Mouse (Mus musculus): ENCODE data around the gene Tmem267. TPM values are rescaled to one million over a fixed set of nuclear protein-coding genes. Genes with fewer than 3 reads are reported as not detected.
A peak's percentile ranks its signal among the peaks of the same experiment; 100 is the strongest.
"Not testable (repeated sequence)": the region's sequence is repeated elsewhere in the genome, so short reads cannot be mapped to it uniquely, and the experiment has no call there.

Tmem267 gene
- polyA plus RNA-seq, 1 experiment from 2014 or later = 2.1 TPM

GRCm38 (mm10) chr13:119596321-119597211, 108.7 kb downstream of the Tmem267 start:
- H3K4me1 ChIP-seq (replicated peaks); H3K36me3 ChIP-seq; H3K27me3 ChIP-seq (ENCODE audit: insufficient read depth, poor library complexity, severe bottlenecking); H3K27ac ChIP-seq; H3K4me3 ChIP-seq: not testable (repeated sequence)
- peak; percentile 69 for DNase-seq (ENCODE audit: low spot score)
- H3K9me3 ChIP-seq = peaks cover 26% of the 10 kb centered on the region
- 70% methylated on average over 16 of the region's 16 CpGs for WGBS

GRCm38 (mm10) chr13:119598466-119598865, 110.6 kb downstream of the Tmem267 start:
- peak; percentile 23 for DNase-seq (ENCODE audit: low spot score)
- H3K4me3 ChIP-seq; H3K4me1 ChIP-seq (replicated peaks); H3K27me3 ChIP-seq (ENCODE audit: insufficient read depth, poor library complexity, severe bottlenecking); H3K27ac ChIP-seq; H3K36me3 ChIP-seq: not testable (repeated sequence)
- peaks cover 31% of the 10 kb centered on the region for H3K9me3 ChIP-seq

- H3K27ac ChIP-seq; H3K4me3 ChIP-seq; H3K27me3 ChIP-seq (ENCODE audit: insufficient read depth, poor library complexity, severe bottlenecking); DNase-seq (ENCODE audit: low spot score); H3K36me3 ChIP-seq; H3K4me1 ChIP-seq (replicated peaks): not testable (repeated sequence)
- WGBS = 78% methylated on average over 12 of the region's 12 CpGs
- H3K9me3 ChIP-seq = peaks cover 36% of the 10 kb centered on the region
Measured at GRCm38 (mm10) chr13:119599066-119599465, 111.2 kb downstream of the Tmem267 start.

GRCm38 (mm10) chr13:119599498-119599897, 111.7 kb downstream of the Tmem267 start:
- H3K4me3 ChIP-seq; H3K4me1 ChIP-seq (replicated peaks); H3K27ac ChIP-seq; DNase-seq (ENCODE audit: low spot score); H3K27me3 ChIP-seq (ENCODE audit: insufficient read depth, poor library complexity, severe bottlenecking); H3K36me3 ChIP-seq: not testable (repeated sequence)
- WGBS = 82% methylated on average over 2 of the region's 2 CpGs
- H3K9me3 ChIP-seq = peaks cover 40% of the 10 kb centered on the region

GRCm38 (mm10) chr13:119600166-119600565, 112.3 kb downstream of the Tmem267 start:
- not testable (repeated sequence) for H3K27me3 ChIP-seq (ENCODE audit: insufficient read depth, poor library complexity, severe bottlenecking); H3K27ac ChIP-seq; H3K4me3 ChIP-seq; H3K4me1 ChIP-seq (replicated peaks); H3K36me3 ChIP-seq
- peaks cover 43% of the 10 kb centered on the region for H3K9me3 ChIP-seq
- DNase-seq (ENCODE audit: low spot score) = peak; percentile 74

- H3K9me3 ChIP-seq = peaks cover 31% of the 10 kb centered on the region
- H3K36me3 ChIP-seq; H3K27me3 ChIP-seq (ENCODE audit: insufficient read depth, poor library complexity, severe bottlenecking); H3K4me1 ChIP-seq (replicated peaks); H3K27ac ChIP-seq; H3K4me3 ChIP-seq: not testable (repeated sequence)
- 53% methylated on average over 13 of the region's 13 CpGs for WGBS
- DNase-seq (ENCODE audit: low spot score) = peak; percentile 76
Measured at GRCm38 (mm10) chr13:119602688-119603331, 115.0 kb downstream of the Tmem267 start.

- not testable (repeated sequence) for H3K27ac ChIP-seq; H3K4me1 ChIP-seq (replicated peaks); H3K36me3 ChIP-seq; H3K27me3 ChIP-seq (ENCODE audit: insufficient read depth, poor library complexity, severe bottlenecking); H3K4me3 ChIP-seq; DNase-seq (ENCODE audit: low spot score)
- WGBS = 94% methylated on average over 8 of the region's 8 CpGs
- peaks cover 25% of the 10 kb centered on the region for H3K9me3 ChIP-seq
Measured at GRCm38 (mm10) chr13:119603890-119604289, 116.1 kb downstream of the Tmem267 start.

- DNase-seq (ENCODE audit: low spot score); H3K4me3 ChIP-seq: not testable (repeated sequence)
- WGBS = 91% methylated on average over 8 of the region's 9 CpGs
Measured at GRCm38 (mm10) chr13:119604322-119604721, 116.5 kb downstream of the Tmem267 start.

GRCm38 (mm10) chr13:119618841-119619240, 131.0 kb downstream of the Tmem267 start:
- WGBS = 96% methylated on average over 3 of the region's 3 CpGs
- Histone ChIP-seq H3K4me1 (replicated peaks) (no peaks in the 10 kb centered on the region), H3K4me3 (no peak overlapping the region), H3K36me3 (no peaks in the 10 kb centered on the region), H3K27ac (no peak overlapping the region), H3K27me3 (ENCODE audit: insufficient read depth, poor library complexity, severe bottlenecking) (no peaks in the 10 kb centered on the region), H3K9me3 (0 out of 2 replicates have a peak, but pooled peaks cover 3% of the 10 kb centered on the region)
- DNase-seq (ENCODE audit: low spot score) = no peak

More at GRCm38 (mm10) chr13:119604322-119604721, 116.5 kb downstream of the Tmem267 start:
- peaks cover 22% of the 10 kb centered on the region for H3K9me3 ChIP-seq
- not testable (repeated sequence) for H3K4me1 ChIP-seq (replicated peaks); H3K27ac ChIP-seq; H3K36me3 ChIP-seq; H3K27me3 ChIP-seq (ENCODE audit: insufficient read depth, poor library complexity, severe bottlenecking)

- WGBS = 89% methylated on average over 3 of the region's 3 CpGs
- Histone ChIP-seq H3K9me3 (0 out of 2 replicates have a peak, but pooled peaks cover 5% of the 10 kb centered on the region), H3K27ac (no peak overlapping the region), H3K4me3 (no peak overlapping the region), H3K36me3 (no peaks in the 10 kb centered on the region), H3K27me3 (ENCODE audit: insufficient read depth, poor library complexity, severe bottlenecking) (no peaks in the 10 kb centered on the region), H3K4me1 (replicated peaks) (no peaks in the 10 kb centered on the region)
- DNase-seq (ENCODE audit: low spot score) = no peak
Measured at GRCm38 (mm10) chr13:119619735-119620134, 131.9 kb downstream of the Tmem267 start.

- no peaks in the 10 kb centered on the region for H3K27me3 ChIP-seq (ENCODE audit: insufficient read depth, poor library complexity, severe bottlenecking)
- H3K4me1 ChIP-seq (replicated peaks) = no peaks in the 10 kb centered on the region
- DNase-seq (ENCODE audit: low spot score) = no peak
- H3K9me3 ChIP-seq = 0 out of 2 replicates have a peak, but pooled peaks cover 11% of the 10 kb centered on the region
- H3K36me3 ChIP-seq = no peaks in the 10 kb centered on the region
- 85% methylated on average over 6 of the region's 6 CpGs for WGBS
- H3K4me3 ChIP-seq = no peak within 1 kb of the TSS
- no peak within 1 kb of the TSS for H3K27ac ChIP-seq
Measured at GRCm38 (mm10) chr13:119623634-119624033, 135.8 kb downstream of the Tmem267 start, which contains the start of gene Ccl28. Gene Ccl28 (plus strand): TSS chr13:119623819.

- H3K4me1 ChIP-seq (replicated peaks); H3K4me3 ChIP-seq; DNase-seq (ENCODE audit: low spot score); H3K27me3 ChIP-seq (ENCODE audit: insufficient read depth, poor library complexity, severe bottlenecking); H3K36me3 ChIP-seq; H3K27ac ChIP-seq: not testable (repeated sequence)
- 85% methylated on average over 5 of the region's 5 CpGs for WGBS
- 0 out of 2 replicates have a peak, but pooled peaks cover 11% of the 10 kb centered on the region for H3K9me3 ChIP-seq
Measured at GRCm38 (mm10) chr13:119625952-119626351, 138.1 kb downstream of the Tmem267 start.

GRCm38 (mm10) chr13:119631482-119632155, 143.8 kb downstream of the Tmem267 start:
- Histone ChIP-seq H3K4me1 (replicated peaks) (no peaks in the 10 kb centered on the region; the same call in 1 of the 2 replicates), H3K4me3 (peak overlapping the region; percentile 62), H3K27me3 (ENCODE audit: insufficient read depth, poor library complexity, severe bottlenecking) (no peaks in the 10 kb centered on the region), H3K9me3 (no peaks in the 10 kb centered on the region), H3K36me3 (no peaks in the 10 kb centered on the region), H3K27ac (peak overlapping the region; percentile 84)
- 5% methylated on average over 33 of the region's 33 CpGs for WGBS
- DNase-seq (ENCODE audit: low spot score) = peak; percentile 89

Data from hindbrain, embryonic 10.5 days (tissue).